Mouse (Mus musculus) CD8-positive naive resting alpha-beta T cell, adult 2 months (primary cell): ENCODE measurements around the gene Mctp2.

Source experiments
- DNase-seq, 2 experiments: peaks; one replicate each; pipeline ENCODE4 v3.0.0; 2022; ENCODE audit warnings: low read depth in 2 of 2, low spot score in 2 of 2

Gene Mctp2

DNA sequence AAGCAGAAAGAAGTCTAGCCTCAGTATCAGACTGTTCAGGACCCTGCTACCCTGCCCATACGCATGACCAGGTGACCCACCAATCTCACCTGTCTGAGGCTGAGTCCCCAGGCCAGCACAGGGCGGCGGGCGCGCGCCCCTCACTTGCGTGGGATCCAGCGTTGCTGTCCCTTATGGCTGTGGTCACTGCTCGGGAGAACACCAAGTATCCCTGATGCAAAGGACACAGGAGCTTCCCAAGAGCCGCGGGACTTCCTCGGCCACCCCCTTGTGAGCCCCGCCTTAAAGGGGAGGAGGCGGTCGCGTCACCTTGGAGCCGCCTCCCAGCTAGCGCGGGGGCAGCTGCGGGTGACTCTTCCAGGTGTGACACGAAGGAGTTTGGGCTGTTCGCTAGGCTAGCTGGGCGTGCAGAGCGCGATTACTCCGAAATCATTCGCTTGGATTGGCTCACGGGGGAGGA, at the start of gene Mctp2:
Mctp2 (minus strand) TSS at position 227 of the 460 bp plus-strand sequence.
- DNase-seq = peak; percentile 77 to 80

GRCm38 (mm10) chr7:72345901-72346300, 39.5 kb upstream of the Mctp2 start:
- DNase-seq = no peak

GRCm38 (mm10) chr7:72343751-72344150, 37.3 kb upstream of the Mctp2 start:
- DNase-seq = peak in 1 of 2 experiments; percentile 18

DNA sequence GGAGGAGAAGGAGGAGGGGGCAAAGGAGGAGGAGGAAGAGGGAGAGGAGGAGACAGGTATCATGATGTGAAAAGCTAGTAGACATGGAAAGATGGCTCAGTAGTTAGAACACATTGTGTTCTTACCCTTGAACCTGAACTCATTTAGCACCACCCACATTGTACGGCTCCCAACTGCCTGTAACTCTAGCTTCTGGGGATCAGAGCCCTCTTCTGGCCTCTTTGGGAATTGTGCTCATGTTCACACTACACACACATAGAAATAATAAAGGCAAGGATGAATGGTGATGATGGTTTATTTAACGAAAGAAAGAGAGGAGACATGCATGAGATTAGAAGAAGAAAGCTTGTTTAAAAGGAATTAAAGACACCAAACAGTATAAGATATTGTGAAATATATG, 36.4 kb upstream of the Mctp2 start:
- peak; percentile 29 to 51 for DNase-seq

GRCm38 (mm10) chr7:72325961-72326360, 19.6 kb upstream of the Mctp2 start:
- DNase-seq = no peak

- DNase-seq = no peak
Observed at GRCm38 (mm10) chr7:72320906-72321305, 14.5 kb upstream of the Mctp2 start.

GRCm38 (mm10) chr7:72320441-72320840, 14.0 kb upstream of the Mctp2 start:
- no peak for DNase-seq

DNA sequence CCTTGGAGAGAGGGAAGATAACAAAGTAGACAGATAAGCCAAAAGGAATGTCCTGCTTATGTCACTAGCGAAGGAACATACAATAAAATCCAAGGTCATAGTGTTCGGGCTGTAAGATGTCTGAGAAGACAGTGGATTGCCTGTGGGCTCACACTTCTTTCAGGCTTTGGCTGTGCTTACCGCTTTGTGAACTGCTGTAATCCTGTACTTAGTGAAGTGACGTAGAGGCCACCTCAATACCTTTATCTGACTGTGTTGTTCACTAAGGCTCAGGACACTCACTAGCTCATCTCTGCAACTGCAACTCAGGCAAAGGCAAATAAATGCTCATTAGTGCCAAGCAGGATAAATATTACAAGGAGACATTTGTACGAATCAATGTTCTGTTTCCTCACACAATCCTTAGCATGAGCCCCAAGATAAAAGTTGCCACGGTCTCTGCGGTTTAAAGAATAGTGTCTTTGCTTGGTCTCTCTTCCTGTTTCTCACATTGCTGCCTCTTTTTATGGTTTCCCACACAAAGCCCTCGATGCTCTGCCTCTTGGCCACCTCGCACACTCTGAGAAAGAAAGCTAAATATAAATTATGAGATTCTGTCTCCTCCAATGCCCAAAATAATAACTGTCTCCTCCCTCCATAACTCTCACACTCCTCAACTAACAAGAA, 8.1 kb upstream of the Mctp2 start:
- DNase-seq = peak; percentile 44 to 46

DNA sequence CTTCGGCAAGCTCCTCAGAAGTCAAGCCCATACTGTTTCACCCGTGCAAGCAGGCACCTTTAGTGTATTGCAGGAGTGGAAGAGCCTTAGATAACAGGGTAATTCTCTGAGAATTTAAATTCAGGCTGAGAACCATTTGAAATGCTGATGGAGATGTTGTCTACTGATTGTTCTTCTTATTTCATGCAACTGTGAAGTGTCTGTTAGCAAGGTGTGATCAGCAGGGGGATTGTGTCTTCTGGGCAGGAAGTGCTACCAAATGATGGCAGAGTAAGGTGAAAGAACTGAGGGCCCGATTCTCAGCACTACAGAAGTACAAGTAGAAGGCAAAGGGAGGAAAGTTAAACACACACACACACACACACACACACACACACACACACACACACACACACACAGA, 7.5 kb upstream of the Mctp2 start:
- no peak for DNase-seq

- DNase-seq = no peak
Observed at GRCm38 (mm10) chr7:72311582-72311981, 5.2 kb upstream of the Mctp2 start.

DNA sequence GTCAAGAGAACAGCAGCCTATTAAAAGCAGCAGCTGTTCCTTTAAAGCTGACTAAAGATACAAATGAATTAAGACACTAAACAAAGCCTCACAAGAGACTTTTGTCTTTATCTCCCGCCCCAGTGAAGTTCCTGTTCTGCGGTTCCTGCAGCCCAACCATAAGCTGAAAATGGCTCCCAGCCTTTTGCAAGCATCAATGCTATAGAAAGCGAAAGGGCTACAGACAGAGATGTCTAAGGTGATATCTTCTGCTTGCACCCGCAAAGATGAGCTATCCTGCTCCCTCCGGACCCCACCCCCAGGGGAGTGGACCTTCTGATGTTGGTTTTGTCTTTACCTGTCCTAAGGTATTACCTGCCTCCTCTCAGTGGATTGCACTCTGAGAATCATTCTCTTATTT, 1.7 kb upstream of the Mctp2 start:
- peak; percentile 44 to 59 for DNase-seq

- DNase-seq = no peak
Observed at GRCm38 (mm10) chr7:72306847-72307246, 439 bp upstream of the Mctp2 start.

DNA sequence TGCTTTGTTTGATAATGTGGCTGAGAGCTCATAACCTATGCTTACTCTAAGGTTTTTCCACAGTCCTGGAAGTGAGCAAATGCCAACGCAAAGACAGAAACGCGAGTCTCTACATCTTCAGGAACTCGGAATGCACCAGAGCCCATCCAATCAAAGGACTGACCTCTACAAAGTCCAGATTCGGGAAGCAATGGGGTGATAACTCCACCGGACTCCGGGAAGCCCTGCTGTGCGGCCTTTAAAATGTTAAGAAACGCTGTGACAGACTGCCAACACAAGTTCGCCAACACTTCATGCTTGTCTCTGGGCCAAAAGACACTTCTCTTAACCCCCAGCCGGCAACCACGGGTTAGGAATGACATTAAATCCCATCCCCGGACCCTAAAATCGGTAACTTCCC, 437 bp downstream of the Mctp2 start:
- DNase-seq = no peak

- DNase-seq = peak in 1 of 2 experiments; percentile 30
Observed at GRCm38 (mm10) chr7:72301667-72302066, 4.7 kb downstream of the Mctp2 start.

GRCm38 (mm10) chr7:72299726-72300125, 6.7 kb downstream of the Mctp2 start:
- no peak for DNase-seq

GRCm38 (mm10) chr7:72297013-72297412, 9.4 kb downstream of the Mctp2 start:
- DNase-seq = no peak

DNA sequence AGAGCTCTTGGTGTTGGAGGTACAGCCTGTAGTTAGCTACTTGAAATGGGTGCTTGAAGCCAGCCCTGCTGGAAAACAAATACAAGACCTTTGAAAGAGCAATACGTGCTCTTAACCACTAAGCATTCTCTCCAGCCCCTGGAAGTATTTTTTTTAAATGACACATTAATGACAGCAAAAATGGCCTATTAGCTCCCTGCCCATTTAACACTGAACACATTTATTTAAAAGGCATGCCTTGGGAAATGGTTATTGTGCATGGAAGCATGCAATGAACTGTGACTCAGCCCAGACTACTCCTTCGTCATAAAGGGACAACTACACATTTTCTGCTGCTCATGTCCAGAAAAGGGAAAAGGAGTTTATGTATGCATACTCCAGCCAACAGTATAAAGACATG, 10.2 kb downstream of the Mctp2 start:
- no peak for DNase-seq

GRCm38 (mm10) chr7:72294886-72295285, 11.5 kb downstream of the Mctp2 start:
- DNase-seq = no peak

DNA sequence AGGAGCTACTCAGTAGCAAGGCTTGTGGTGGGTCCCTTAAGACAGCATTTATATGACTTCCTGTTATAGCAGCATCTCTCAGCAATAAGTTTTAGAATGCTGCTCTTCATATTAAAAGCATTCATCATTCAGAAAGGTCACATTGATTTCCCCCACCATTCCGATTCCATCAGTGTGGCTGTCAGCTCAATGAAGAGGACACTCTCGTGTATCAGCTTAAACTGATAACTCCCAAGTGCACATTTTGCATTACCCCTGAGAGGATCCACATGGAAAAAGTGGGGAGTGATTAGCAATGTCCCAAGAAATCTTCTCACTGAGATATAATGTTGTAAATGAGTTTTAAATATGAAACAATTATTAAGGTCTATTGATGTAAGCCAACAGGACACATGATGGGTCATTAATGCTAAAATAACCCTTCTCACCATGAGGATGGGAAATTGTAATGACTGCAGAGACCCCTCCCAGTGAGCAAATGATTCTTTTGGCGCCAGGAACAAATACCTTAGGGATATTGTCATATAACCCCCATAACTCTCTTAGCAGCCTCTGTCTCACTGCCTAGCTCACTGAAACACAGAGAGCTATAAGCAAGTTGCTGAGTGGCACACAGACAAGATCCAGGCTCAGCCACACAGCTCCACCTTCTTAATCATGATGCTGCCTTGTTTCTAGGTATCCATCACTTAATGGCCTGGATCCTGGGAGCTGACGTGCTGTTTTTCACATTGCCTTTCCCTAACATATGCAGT, 12.4 kb downstream of the Mctp2 start:
- no peak for DNase-seq

- no peak for DNase-seq
Observed at GRCm38 (mm10) chr7:72292232-72292913, 14.0 kb downstream of the Mctp2 start.

GRCm38 (mm10) chr7:72280721-72281120, 25.7 kb downstream of the Mctp2 start:
- peak in 1 of 2 experiments; percentile 31 for DNase-seq

DNA sequence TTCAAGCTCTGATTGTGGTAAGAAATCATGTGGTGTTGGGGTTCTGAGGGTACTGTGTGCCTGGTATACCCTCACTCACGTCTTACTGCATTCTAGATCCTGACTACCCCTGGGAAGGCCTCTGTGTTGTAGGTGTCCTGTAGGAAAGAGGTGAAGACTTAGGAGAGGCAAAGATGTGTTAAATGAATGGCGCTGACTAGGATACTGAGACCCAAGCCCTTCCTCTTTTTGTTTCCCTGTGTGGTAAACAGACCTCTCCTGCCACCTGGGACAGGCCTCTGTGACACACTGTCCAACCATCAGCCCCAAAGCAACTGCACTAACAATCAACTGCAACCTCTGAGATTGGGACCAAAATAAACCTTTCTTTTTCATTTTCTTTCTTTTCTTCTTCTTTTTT, 28.0 kb downstream of the Mctp2 start:
- no peak for DNase-seq
